Mouse (Mus musculus) liver, adult 2 months (tissue): ENCODE measurements around the gene Zcchc18.

Experiments
- CTCF ChIP-seq: fragments of 200-500 bp; IDR thresholded peaks from 2 replicates; pipeline ENCODE4 v1.5.1; 2011; ENCODE audit warnings: low read depth, low read length, control low read depth
- POLR2A ChIP-seq: fragments of 200-500 bp; IDR thresholded peaks from 2 replicates; pipeline ENCODE4 v1.6.1; 2011; ENCODE audit warnings: low read length, control low read depth; ENCODE audit not compliant: insufficient read depth; ENCODE audit errors: extremely low read depth

DNA sequence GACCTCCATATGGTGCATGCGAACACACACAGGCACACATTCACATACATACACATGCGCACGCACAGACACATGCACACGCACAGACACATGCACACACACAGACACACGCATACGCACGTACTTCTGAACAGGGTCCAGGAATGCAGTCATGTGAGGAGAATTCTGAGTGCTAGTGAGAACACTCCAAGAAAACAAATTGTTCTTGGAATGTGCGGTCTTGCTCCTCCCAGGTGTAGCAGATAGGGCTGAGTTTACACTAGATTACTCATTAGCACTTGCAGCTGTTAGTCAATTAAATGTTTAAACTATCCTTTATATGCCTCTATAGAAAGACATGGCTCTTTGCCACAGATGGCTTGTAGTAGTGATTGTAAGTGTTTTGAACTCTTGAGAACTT, 38.0 kb downstream of the Zcchc18 start:
- TF ChIP-seq CTCF: no peak
- no peak for TF ChIP-seq POLR2A
